Mouse (Mus musculus) adipocyte (in vitro differentiated cells): ENCODE results near the gene 1700013G24Rik.

Source experiments
- DNase-seq: peaks from one replicate; pipeline ENCODE4 v3.0.0-alpha.2; 2016; ENCODE audit warnings: low spot score

1700013G24Rik gene

GRCm38 (mm10) chr4:137476065-137476760 is 23.1 kb downstream of the 1700013G24Rik start:
- DNase-seq, result peak; percentile 61

- no peak for DNase-seq
These were observed 23.7 kb downstream of the 1700013G24Rik start for GRCm38 (mm10) chr4:137476761-137477237.

DNA sequence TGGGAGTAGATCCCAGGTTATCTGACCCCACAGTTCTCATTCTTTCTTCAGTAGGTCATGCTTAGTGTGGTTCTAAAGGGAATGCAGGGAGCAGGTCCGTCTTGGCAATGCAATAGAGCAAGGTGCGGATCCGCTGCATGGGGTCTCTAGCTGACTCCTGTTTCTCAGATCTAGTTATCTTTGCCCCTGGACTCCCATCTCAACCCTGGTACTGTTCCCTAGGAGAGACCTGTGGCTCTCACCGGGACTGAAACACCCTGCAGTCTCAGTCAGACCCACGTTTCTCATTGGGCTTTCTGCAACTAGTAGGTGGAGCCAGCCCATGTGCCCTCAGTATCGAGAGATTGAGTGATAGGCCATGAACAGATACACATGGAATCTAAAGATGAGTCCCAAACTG is 24.5 kb downstream of the 1700013G24Rik start:
- DNase-seq, result no peak

GRCm38 (mm10) chr4:137478306-137478705 is 25.2 kb downstream of the 1700013G24Rik start:
- DNase-seq, result no peak

DNA sequence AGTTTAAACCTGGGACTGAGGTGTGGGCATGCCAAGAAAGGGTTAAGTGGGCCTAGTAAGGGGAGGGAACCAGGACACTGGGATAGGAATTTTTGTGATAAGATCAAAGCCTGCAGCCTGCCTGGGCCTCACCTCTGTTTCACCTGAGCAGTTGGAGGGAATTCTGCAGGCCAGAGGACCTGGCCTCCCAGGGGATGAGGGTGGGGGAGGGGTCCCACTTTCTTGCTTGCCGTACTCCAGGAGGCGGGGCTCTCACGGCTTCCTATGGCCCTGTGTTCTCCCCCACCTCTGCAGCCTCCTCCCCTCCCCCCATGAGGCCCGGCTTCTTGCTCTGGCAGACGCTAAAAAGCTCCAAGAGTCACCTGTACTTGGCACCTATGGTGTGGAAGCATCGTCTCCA is 26.7 kb downstream of the 1700013G24Rik start:
- no peak for DNase-seq

DNA sequence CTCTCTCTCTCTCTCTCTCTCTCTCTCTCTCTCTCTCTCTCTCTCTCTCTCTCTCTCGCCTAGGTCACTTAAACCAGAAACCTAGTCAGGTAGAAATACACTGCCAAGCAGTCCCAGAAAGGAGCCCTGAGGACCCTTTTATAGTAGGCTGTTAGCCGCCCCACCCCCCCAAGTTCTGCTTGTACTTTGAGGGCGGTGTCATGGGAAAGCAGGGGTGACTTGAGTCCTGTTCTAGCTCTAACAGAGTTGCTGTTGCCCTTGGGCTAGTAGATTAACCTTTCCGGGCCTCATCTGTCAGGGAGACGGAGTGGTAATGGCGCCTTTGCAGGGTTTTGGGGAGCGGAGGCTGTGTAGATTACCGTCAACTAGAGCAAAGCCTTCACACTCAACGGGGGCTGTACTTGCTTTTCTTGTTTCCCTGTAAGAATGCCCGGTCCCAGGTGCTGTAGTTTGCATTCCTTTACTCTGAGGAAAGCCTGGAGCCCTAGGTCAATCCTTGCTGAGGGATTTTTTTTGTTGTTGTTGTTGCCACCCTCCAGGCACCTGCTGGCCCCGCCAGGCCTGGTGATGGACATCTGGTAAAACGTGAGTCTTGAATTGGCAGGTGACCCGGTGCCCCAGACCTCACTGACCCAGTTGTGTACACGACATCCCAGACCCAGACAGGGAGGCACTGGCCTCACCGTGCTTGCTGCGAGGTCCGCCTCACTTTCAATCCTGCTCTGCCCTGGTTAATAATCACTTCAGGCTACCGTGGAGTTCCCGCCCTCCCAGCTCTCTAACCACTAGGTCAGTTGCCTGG is 27.3 kb downstream of the 1700013G24Rik start:
- DNase-seq, result no peak

GRCm38 (mm10) chr4:137480993-137481340 is 27.9 kb downstream of the 1700013G24Rik start:
- DNase-seq, result no peak

- DNase-seq, result no peak
These were observed 28.4 kb downstream of the 1700013G24Rik start for GRCm38 (mm10) chr4:137481381-137482030.

DNA sequence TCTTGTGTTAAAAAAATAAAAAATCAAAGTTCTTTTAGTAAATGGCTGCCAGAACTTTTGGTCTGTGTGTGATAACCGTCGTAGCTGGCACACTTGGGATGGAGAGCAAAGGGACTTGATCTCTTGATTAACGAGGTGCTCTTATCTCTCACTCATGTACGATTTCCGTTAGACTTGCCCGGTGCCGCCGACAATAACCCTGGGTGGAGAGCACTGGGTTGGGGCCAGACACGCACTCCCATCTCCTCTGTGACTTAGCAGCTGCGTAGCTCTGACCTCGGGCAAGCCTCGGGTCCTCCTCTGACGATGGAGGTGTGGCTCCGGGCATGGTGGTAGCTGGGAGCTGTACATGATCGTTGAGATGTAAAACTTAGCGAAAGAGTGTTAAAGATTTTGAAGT is 30.8 kb downstream of the 1700013G24Rik start:
- DNase-seq, result no peak

DNA sequence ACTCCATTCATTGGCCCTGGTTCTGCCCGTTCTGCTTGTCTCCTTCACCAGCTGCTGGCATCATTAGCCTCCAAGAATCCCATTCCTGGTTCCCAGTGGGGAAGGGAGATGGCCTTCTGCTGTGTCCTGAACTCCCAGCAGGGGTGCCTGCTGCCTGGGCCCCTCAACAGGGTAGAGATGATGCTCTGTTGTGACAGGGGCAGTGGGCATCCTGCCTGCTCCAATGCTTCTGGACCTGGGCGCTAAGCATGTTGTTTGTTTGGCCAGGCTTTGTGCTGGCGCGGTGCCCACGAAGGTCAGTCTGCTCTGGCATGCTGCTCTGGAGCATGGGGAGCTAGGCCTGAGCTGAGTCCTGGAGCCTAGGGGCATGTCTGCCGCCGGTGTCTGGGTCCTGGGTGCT is 31.5 kb downstream of the 1700013G24Rik start:
- DNase-seq, result peak; percentile 80

- DNase-seq, result no peak
These were observed 32.3 kb downstream of the 1700013G24Rik start for GRCm38 (mm10) chr4:137485258-137485960.

DNA sequence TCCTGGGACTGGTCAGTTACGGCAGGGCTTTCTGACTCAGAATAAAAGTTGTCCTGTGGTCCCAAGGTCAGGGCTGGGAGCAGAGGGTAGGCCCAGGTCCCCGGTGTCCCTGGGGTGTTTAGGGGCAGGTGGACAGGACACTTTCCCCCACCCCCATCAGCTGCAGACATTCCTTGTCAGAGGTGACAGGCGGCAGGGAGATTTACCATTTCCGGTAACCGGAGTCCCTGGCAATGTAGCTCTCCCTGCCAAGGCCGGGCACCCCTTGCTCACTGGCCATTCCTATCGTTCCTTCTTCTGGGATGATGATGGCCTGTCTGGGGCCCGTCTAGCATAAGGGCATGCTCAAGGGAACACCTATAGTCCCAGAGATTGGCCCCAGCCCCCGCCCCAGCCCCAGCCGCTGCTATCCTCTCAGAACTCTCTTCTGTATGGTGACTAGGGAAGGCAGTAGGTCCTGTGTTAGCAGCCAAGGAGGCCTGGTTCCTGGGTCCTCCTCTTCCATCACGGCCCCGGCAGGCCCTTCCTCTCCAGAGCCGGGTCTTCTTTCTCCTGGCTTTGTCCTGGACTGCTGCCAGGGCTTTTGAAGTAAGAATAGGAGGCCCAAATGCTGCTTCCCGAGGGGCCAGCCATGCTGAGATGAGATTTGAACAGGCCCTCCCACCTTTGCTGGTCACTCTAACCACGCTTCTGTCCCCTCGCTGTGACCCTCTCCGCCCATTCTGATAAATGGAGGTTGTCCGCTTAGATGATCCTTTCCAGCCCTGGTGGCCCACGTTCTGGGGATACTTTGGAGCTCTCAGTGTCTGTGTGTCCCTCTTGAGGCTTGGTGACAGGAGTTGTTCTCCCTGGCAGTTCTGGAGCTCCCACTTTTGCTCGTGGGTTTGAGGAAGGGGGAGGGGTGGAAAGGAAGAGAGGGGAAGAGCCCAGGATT is 33.3 kb downstream of the 1700013G24Rik start:
- no peak for DNase-seq

- DNase-seq, result peak; percentile 93
These were observed 34.4 kb downstream of the 1700013G24Rik start for GRCm38 (mm10) chr4:137487286-137488000.

DNA sequence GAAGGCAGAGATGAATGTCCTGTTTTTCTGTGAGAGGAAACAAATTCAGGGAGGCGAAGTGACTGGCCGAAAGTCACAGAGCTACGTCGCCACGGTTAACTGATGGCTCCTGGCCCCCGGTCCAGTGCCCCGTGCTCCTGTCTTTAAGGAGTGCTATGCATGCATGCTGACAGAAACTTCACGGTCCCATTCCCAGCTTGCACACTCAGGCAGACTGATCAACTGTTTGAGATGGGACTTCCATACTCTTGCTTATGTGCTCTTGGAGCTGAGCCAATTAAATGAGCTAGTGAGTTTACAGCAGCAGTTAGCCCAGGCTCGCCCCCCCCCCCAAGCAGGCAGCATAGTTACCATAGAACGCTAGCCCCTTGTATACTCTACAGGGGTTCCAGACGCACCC is 35.0 kb downstream of the 1700013G24Rik start:
- DNase-seq, result no peak

GRCm38 (mm10) chr4:137488571-137489303 is 35.7 kb downstream of the 1700013G24Rik start:
- DNase-seq, result peak; percentile 50

DNA sequence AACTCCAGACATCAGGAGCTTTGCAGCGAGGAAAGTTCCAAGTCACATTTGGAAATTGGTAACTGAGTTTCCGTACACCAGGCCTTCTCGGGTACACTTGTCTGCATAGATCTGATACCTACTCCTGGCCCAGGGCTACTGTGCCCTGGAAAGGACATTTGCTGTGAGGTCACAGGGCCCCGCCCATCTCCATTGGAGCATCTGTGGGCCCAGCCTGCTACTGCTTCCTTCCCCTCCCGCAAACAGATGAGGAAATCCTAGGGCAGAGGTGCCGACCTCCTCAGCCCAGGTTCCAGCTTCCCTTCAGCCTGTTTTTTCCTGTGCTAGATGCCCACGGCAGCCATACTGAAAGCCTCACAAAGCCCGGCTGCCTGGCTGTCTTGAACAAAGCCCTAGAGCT is 36.9 kb downstream of the 1700013G24Rik start:
- DNase-seq, result no peak

DNA sequence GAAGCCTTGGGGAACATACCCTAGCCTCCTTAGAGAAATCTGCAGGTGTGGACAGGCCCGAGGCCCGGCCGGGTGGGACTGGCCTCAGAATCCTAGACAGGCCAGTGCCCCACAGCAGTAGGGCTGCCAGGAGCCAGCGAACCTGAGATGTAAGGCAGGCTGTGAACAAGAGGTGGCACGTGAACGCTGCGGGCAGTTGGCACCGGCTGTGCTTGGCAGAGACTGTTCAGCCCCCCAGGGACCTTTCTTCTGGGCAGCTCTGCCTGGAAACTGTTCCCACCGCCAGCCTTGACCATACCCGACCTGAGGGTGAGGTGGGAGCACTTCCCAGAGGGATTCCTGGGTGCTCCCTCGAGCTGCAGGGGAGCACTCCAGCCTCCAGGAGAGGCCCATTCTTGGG is 39.5 kb downstream of the 1700013G24Rik start:
- DNase-seq, result no peak

GRCm38 (mm10) chr4:137493187-137493586 is 40.1 kb downstream of the 1700013G24Rik start:
- no peak for DNase-seq

DNA sequence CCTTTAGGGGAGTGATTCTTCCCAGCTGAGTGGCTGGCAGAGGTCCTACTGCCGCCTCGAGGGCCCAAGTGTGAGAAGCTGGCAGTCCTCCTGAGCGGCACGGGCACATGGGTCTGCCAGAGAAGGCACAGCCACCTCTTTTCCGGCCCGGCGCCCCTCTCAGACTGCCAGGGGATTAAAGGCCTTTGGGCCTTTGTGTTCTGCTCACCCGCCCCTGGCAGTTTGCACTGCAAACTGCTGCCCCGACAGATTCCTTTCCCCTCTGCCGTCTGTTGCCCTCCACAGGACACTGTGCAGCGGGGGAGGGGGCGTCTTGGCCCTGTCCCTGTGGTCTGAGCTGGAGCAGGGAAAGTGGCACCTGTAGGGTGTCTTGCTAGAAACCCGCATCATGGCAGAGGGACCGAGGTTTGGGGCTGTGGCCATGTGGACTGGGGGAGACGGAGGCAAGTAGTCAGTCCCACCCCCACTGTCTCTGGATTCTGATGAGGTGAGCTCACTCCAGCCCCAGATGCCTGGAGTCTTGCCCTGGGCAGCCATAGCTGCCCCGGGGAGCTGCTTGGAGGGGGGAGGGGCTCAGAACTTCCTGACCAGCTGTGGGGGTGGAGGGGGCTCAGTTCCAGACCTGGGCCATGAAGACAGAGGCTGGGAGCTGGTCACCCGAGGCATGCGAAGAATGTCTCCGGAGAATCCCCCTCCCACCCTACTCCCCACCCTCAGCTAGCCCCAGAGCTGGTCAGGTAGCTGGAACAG is 41.8 kb downstream of the 1700013G24Rik start:
- peak; percentile 77 for DNase-seq
